Mouse (Mus musculus) forebrain, embryonic 15.5 days (tissue): ENCODE measurements around the gene Zfp777. TPM values are rescaled to one million over a fixed set of nuclear protein-coding genes. Genes with fewer than 3 reads are reported as not detected.

ENCODE experiments used
- ATAC-seq: fragments of 200-750 bp; cut with Nextera tagmentation; replicated peaks from 2 replicates; pipeline ENCODE4 v1.8.0; 2017; ENCODE audit warnings: mild to moderate bottlenecking, moderate TSS enrichment, moderate library complexity
- H3K27ac ChIP-seq: fragments of 300-500 bp; sonication (generic); replicated peaks from 2 replicates; pipeline ENCODE4 v1.5.1; 2015; ENCODE audit warnings: mild to moderate bottlenecking, inconsistent platforms
- H3K27me3 ChIP-seq: fragments of 300-500 bp; sonication (generic); 2 replicates; pipeline ENCODE4 v1.6.1; 2015; ENCODE audit warnings: inconsistent platforms
- H3K36me3 ChIP-seq: fragments of 300-500 bp; sonication (generic); 2 replicates; pipeline ENCODE4 v1.6.1; 2015; ENCODE audit warnings: mild to moderate bottlenecking, inconsistent platforms
- H3K4me1 ChIP-seq: fragments of 300-500 bp; sonication (generic); 2 replicates; pipeline ENCODE4 v1.6.1; 2015; ENCODE audit warnings: inconsistent platforms
- H3K4me2 ChIP-seq: fragments of 300-500 bp; sonication (generic); replicated peaks from 2 replicates; pipeline ENCODE4 v1.6.1; 2015; ENCODE audit warnings: mild to moderate bottlenecking, inconsistent platforms
- H3K4me3 ChIP-seq: fragments of 300-500 bp; sonication (generic); 2 replicates; pipeline ENCODE4 v1.5.1; 2015; ENCODE audit warnings: mild to moderate bottlenecking, inconsistent platforms
- H3K9ac ChIP-seq: fragments of 300-500 bp; sonication (generic); replicated peaks from 2 replicates; pipeline ENCODE4 v1.6.1; 2015; ENCODE audit warnings: mild to moderate bottlenecking, inconsistent platforms
- H3K9me3 ChIP-seq: fragments of 300-500 bp; sonication (generic); 2 replicates; pipeline ENCODE4 v1.6.1; 2016; ENCODE audit warnings: inconsistent platforms
- WGBS: fragments of 180-500 bp; shearing (Covaris S2); methylation state at CpG from one replicate; pipeline ENCODE4 v1.1.7; 2015; ENCODE audit warnings: mixed read lengths; 5-methylcytosine and 5-hydroxymethylcytosine counted together
- polyA plus RNA-seq: library from polyadenylated mRNA; unstranded; fragments of >200 nt; fragmentation: Nextera tagmentation; extraction: Ambion mirVana; gene quantifications from 2 replicates; pipeline ENCODE4 v1.2.1, GENCODE M21; 2015

Gene Zfp777
- polyA plus RNA-seq, 1 experiment from 2014 or later = 11.7 TPM

DNA sequence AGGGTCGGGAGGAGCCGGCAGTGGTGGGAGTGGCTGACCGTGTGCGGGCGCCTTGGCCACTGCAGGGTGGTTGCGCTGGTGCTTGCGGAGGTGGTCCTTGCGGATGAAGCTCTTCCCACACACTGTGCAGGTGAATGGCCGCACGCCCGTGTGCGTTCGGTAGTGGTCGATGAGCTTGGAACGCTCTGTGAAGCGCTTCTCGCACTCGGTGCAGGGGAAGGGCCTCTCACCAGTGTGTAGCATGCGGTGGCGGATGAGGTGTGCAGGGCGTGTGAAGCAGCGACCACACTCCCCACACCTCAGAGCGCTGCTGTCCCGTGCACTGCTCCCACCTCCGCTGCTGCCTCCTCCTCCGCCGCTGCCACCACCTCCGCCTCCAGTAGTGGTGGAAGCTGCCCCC, 15.2 kb upstream of the Zfp777 start:
- no peaks in the 10 kb centered on the region for H3K27me3 ChIP-seq
- ATAC-seq = 0 out of 2 replicates have a peak, but pooled peaks have one; percentile 23
- no peak overlapping the region for H3K9ac ChIP-seq
- no peak overlapping the region for H3K27ac ChIP-seq
- 95% methylated on average over 28 of the region's 28 CpGs for WGBS
- no peaks in the 10 kb centered on the region for H3K9me3 ChIP-seq
- H3K4me1 ChIP-seq = no peaks in the 10 kb centered on the region
- peaks cover 66% of the 10 kb centered on the region for H3K36me3 ChIP-seq
- no peak overlapping the region for H3K4me3 ChIP-seq
- no peak overlapping the region for H3K4me2 ChIP-seq

- Histone ChIP-seq H3K9me3 (no peaks in the 10 kb centered on the region), H3K4me1 (no peaks in the 10 kb centered on the region), H3K9ac (no peak overlapping the region), H3K36me3 (peaks cover 39% of the 10 kb centered on the region), H3K27me3 (no peaks in the 10 kb centered on the region), H3K4me3 (no peak overlapping the region), H3K4me2 (no peak overlapping the region), H3K27ac (no peak overlapping the region)
- WGBS = 91% methylated on average over 1 of the region's 1 CpGs
- no peak for ATAC-seq
Measured at GRCm38 (mm10) chr6:48060895-48061294, 12.2 kb upstream of the Zfp777 start.

DNA sequence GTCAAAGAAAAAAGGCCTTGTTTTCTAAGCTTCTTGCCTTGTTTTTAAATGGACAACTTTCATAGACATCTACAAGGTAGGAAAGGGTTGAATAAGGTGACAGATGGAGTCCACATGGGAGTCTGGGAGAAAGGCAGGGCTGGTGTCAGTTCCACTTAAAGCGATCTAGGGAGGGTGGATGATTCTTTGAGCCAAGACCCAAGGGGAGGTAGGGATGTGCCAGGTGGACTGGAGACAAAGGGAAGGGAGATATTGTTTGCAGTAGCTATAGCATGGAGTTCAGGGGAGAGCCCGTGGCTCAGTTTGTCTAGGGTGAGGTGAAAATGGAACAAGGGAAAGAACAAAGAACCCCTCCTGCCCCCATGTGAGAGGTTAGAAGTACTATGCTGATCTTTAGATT, 11.7 kb upstream of the Zfp777 start:
- Histone ChIP-seq H3K9me3 (no peaks in the 10 kb centered on the region), H3K9ac (no peak overlapping the region), H3K4me3 (no peak overlapping the region), H3K27ac (no peak overlapping the region), H3K4me2 (no peak overlapping the region), H3K4me1 (no peaks in the 10 kb centered on the region), H3K27me3 (no peaks in the 10 kb centered on the region), H3K36me3 (peaks cover 34% of the 10 kb centered on the region)
- 84% methylated on average over 2 of the region's 2 CpGs for WGBS
- ATAC-seq = no peak

- no peak for ATAC-seq
- H3K27ac ChIP-seq = no peak overlapping the region
- H3K4me1 ChIP-seq = peaks cover 14% of the 10 kb centered on the region
- H3K27me3 ChIP-seq = no peaks in the 10 kb centered on the region
- H3K4me3 ChIP-seq = no peak overlapping the region
- H3K4me2 ChIP-seq = no peak overlapping the region
- WGBS = 94% methylated on average over 6 of the region's 6 CpGs
- no peaks in the 10 kb centered on the region for H3K9me3 ChIP-seq
- H3K9ac ChIP-seq = no peak overlapping the region
- H3K36me3 ChIP-seq = no peaks in the 10 kb centered on the region
Measured at GRCm38 (mm10) chr6:48052136-48052535, 3.4 kb upstream of the Zfp777 start.

DNA sequence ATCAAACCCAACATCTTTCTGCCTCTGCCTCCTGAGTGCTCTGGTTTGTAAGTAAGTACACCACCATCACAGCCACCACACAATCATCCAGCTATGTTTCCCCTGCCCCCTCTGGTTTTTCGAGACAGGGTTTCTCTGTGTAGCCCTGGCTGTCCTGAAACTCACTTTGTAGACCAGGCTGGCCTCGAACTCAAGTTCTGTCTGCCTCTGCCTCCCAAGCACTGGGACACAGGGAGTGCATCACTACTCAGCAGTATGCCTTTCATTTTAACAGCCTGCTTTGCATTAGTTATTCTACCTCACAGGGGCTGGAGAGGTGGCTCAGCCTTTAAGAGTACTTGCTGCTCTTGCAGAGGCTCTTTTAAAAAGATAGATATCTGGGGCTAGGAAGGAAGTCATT, 3.0 kb upstream of the Zfp777 start:
- H3K9me3 ChIP-seq = no peaks in the 10 kb centered on the region
- H3K27ac ChIP-seq = no peak overlapping the region
- H3K4me2 ChIP-seq = no peak overlapping the region
- H3K4me3 ChIP-seq = no peak overlapping the region
- ATAC-seq = no peak
- H3K4me1 ChIP-seq = peaks cover 19% of the 10 kb centered on the region
- H3K9ac ChIP-seq = no peak overlapping the region
- no peaks in the 10 kb centered on the region for H3K27me3 ChIP-seq
- 82% methylated on average over 2 of the region's 2 CpGs for WGBS
- no peaks in the 10 kb centered on the region for H3K36me3 ChIP-seq

DNA sequence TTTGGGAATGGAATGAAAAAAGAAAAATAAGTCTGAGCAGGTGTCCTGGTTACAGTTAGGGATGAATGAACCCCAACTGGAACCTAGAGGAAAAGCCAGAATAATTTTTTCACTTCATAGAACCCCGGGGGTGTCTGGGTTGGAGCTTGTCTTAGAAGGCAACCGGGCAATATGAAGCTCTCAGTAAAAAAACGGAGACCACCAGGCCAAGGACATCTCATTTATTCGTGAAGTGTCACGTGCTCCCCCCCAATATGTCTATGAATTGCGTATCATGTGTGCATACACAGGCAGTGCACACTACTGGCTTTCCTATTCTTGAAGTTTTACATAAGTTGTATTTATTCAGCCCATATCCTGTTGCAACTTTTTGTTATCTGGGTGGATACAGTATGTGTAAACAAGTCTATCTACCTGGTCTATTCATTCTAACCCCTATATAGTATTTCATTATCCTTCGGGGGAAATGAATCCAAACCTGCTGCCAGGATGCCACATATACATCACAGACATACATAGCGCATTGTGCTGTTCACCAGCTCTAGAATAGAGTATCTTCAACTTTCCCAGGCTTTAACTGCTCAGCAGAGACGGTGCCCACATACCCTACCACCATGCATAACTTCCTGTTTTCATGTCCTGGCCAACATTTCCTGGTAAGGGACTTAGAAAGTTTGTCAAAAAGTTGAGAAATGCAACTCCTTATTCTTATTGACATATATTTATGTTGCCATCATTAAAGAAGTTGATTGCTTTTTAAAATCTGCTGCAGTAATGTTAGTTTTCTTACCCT, 758 bp upstream of the Zfp777 start:
- 49% methylated on average over 9 of the region's 9 CpGs for WGBS
- Histone ChIP-seq H3K36me3 (peaks cover 3% of the 10 kb centered on the region; the same call in 1 of the 2 replicates), H3K27me3 (no peaks in the 10 kb centered on the region), H3K9ac (peak overlapping the region; percentile 86), H3K4me2 (peak overlapping the region; percentile 52), H3K27ac (peak overlapping the region; percentile 96), H3K4me1 (peaks cover 23% of the 10 kb centered on the region), H3K9me3 (no peaks in the 10 kb centered on the region), H3K4me3 (peak overlapping the region; percentile 90)
- no peak for ATAC-seq

GRCm38 (mm10) chr6:48047450-48048351, 1.0 kb downstream of the Zfp777 start:
- peak overlapping the region; percentile 96 for H3K27ac ChIP-seq
- no peaks in the 10 kb centered on the region for H3K9me3 ChIP-seq
- WGBS = under 1% methylated on average over 100 of the region's 150 CpGs
- peaks cover 23% of the 10 kb centered on the region for H3K4me1 ChIP-seq
- peak overlapping the region; percentile 52 for H3K4me2 ChIP-seq
- H3K4me3 ChIP-seq = peak overlapping the region; percentile 90
- H3K36me3 ChIP-seq = peaks cover 20% of the 10 kb centered on the region
- ATAC-seq = peak; percentile 53
- H3K9ac ChIP-seq = peak overlapping the region; percentile 86
- H3K27me3 ChIP-seq = no peaks in the 10 kb centered on the region

GRCm38 (mm10) chr6:48047114-48047449, 1.6 kb downstream of the Zfp777 start:
- H3K27ac ChIP-seq = peak overlapping the region; percentile 96; the same call in 1 of the 2 replicates
- ATAC-seq = no peak; the same call in 1 of the 2 replicates
- H3K9me3 ChIP-seq = no peaks in the 10 kb centered on the region
- H3K4me1 ChIP-seq = peaks cover 23% of the 10 kb centered on the region
- peak overlapping the region; percentile 51 for H3K4me2 ChIP-seq
- peak overlapping the region; percentile 86 for H3K9ac ChIP-seq
- H3K4me3 ChIP-seq = peak overlapping the region; percentile 90
- H3K27me3 ChIP-seq = no peaks in the 10 kb centered on the region
- H3K36me3 ChIP-seq = peaks cover 25% of the 10 kb centered on the region
- WGBS = 6% methylated on average over 12 of the region's 12 CpGs

DNA sequence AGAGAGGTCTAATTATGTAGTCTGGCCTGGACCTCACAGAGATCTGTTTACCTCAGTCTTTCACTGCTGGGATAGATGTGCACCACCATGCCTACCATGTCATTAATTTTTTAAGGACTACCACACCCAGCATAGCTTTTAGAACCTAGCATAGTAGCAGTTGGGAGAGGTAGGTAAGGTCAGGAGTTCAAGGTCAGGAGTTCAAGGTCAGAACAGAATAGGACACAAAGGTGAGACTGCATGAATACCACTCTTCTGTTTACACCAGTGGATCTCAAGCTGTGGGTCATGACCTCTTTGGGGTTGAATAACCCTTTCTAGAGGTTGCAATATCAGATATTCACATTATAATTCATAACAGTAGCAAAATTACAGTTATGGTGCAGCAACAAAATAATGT, 16.1 kb downstream of the Zfp777 start:
- Histone ChIP-seq H3K4me2 (no peak overlapping the region), H3K4me3 (no peak overlapping the region), H3K9ac (no peak overlapping the region), H3K27ac (no peak overlapping the region), H3K4me1 (no peaks in the 10 kb centered on the region), H3K36me3 (peaks cover 81% of the 10 kb centered on the region), H3K9me3 (no peaks in the 10 kb centered on the region), H3K27me3 (no peaks in the 10 kb centered on the region)
- ATAC-seq = no peak

- Histone ChIP-seq H3K9ac (no peak overlapping the region), H3K4me3 (no peak overlapping the region), H3K4me2 (no peak overlapping the region), H3K27me3 (no peaks in the 10 kb centered on the region), H3K36me3 (peaks cover 85% of the 10 kb centered on the region), H3K9me3 (no peaks in the 10 kb centered on the region; the same call in 1 of the 2 replicates), H3K4me1 (no peaks in the 10 kb centered on the region), H3K27ac (no peak overlapping the region)
- ATAC-seq = no peak
- WGBS = 85% methylated on average over 10 of the region's 10 CpGs
Measured at GRCm38 (mm10) chr6:48025905-48026660, 22.6 kb downstream of the Zfp777 start.

DNA sequence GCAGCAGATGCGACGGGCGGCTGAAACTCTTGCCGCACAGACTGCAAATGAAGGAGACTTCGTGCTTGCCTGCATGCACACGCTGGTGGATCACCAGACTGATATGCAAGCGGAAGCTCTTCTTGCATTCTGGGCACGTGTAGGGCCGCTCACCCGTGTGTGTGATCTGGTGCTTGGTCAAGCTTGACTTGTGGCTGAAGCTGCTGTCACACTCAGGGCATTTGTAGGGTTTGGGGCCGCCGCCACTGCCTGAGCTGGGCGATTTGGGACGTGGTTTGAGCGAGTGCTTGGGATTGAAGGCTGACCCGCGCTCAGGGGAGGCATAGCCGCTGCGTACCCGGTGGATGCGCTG, 23.7 kb downstream of the Zfp777 start:
- H3K9ac ChIP-seq = no peak overlapping the region
- 70% methylated on average over 21 of the region's 21 CpGs for whole genome bisulfite sequencing
- no peak overlapping the region for H3K4me2 ChIP-seq
- no peak for ATAC-seq
- no peaks in the 10 kb centered on the region for H3K4me1 ChIP-seq
- H3K4me3 ChIP-seq = no peak overlapping the region
- peaks cover 73% of the 10 kb centered on the region for H3K36me3 ChIP-seq
- H3K9me3 ChIP-seq = no peaks in the 10 kb centered on the region; the same call in 1 of the 2 replicates
- H3K27ac ChIP-seq = no peak overlapping the region
- H3K27me3 ChIP-seq = no peaks in the 10 kb centered on the region
